Mouse (Mus musculus) WW6 (cell line): ENCODE data around the gene Cldn24.
"Not testable (repeated sequence)": the region's sequence is repeated elsewhere in the genome, so short reads cannot be mapped to it uniquely, and the experiment has no call there.

Source experiments
- DNase-seq: peaks from one replicate; pipeline ENCODE4 v3.0.0-alpha.2; 2013; ENCODE audit warnings: low read depth, low spot score

Gene Cldn24

GRCm38 (mm10) chr8:47821843-47822242, at the start of gene Cldn24:
Gene Cldn24 (plus strand): TSS chr8:47822143.
- DNase-seq, result no peak

- DNase-seq, result no peak
These were observed 49.0 kb upstream of the Cldn24 start for GRCm38 (mm10) chr8:47772986-47773385.

GRCm38 (mm10) chr8:47777415-47777814, 44.5 kb upstream of the Cldn24 start:
- no peak for DNase-seq

GRCm38 (mm10) chr8:47779589-47779988, 42.4 kb upstream of the Cldn24 start:
- DNase-seq, result no peak

GRCm38 (mm10) chr8:47781881-47782280, 40.1 kb upstream of the Cldn24 start:
- no peak for DNase-seq

GRCm38 (mm10) chr8:47783544-47783943, 38.4 kb upstream of the Cldn24 start:
- DNase-seq, result no peak

GRCm38 (mm10) chr8:47783944-47784343, 38.0 kb upstream of the Cldn24 start:
- no peak for DNase-seq

- DNase-seq, result no peak
These were observed 37.5 kb upstream of the Cldn24 start for GRCm38 (mm10) chr8:47784436-47784835.

GRCm38 (mm10) chr8:47786323-47786722, 35.6 kb upstream of the Cldn24 start:
- no peak for DNase-seq

GRCm38 (mm10) chr8:47787705-47788104, 34.2 kb upstream of the Cldn24 start:
- no peak for DNase-seq

- DNase-seq, result no peak
These were observed 30.0 kb upstream of the Cldn24 start for GRCm38 (mm10) chr8:47791986-47792385.

- DNase-seq, result no peak
These were observed 22.5 kb upstream of the Cldn24 start for GRCm38 (mm10) chr8:47799438-47799837.

GRCm38 (mm10) chr8:47802349-47802748, 19.6 kb upstream of the Cldn24 start:
- DNase-seq, result no peak

- DNase-seq, result no peak
These were observed 17.7 kb upstream of the Cldn24 start for GRCm38 (mm10) chr8:47804262-47804661.

- no peak for DNase-seq
These were observed 11.8 kb upstream of the Cldn24 start for GRCm38 (mm10) chr8:47809970-47810665.

- DNase-seq, result peak; percentile 29
These were observed 11.3 kb upstream of the Cldn24 start for GRCm38 (mm10) chr8:47810666-47811015.

GRCm38 (mm10) chr8:47811221-47811620, 10.7 kb upstream of the Cldn24 start:
- no peak for DNase-seq

- no peak for DNase-seq
These were observed 2.9 kb upstream of the Cldn24 start for GRCm38 (mm10) chr8:47819034-47819433.

GRCm38 (mm10) chr8:47820914-47821772, 800 bp upstream of the Cldn24 start:
- DNase-seq, result no peak

- not testable (repeated sequence) for DNase-seq
These were observed 598 bp downstream of the Cldn24 start for GRCm38 (mm10) chr8:47822541-47822940.

GRCm38 (mm10) chr8:47823777-47824176, 1.8 kb downstream of the Cldn24 start:
- DNase-seq, result no peak

- no peak for DNase-seq
These were observed 2.2 kb downstream of the Cldn24 start, which contains the start of gene Cldn22 for GRCm38 (mm10) chr8:47824182-47824581. Gene Cldn22 (plus strand): TSS chr8:47824482.

- no peak for DNase-seq
These were observed 3.7 kb downstream of the Cldn24 start for GRCm38 (mm10) chr8:47825596-47825995.
